Mouse (Mus musculus): ENCODE measurements around the gene Prickle3. TPM values are rescaled to one million over a fixed set of nuclear protein-coding genes. Genes with fewer than 3 reads are reported as not detected.

Gene Prickle3
- polyA plus RNA-seq, 1 experiment from 2014 or later = 1.1 TPM

DNA sequence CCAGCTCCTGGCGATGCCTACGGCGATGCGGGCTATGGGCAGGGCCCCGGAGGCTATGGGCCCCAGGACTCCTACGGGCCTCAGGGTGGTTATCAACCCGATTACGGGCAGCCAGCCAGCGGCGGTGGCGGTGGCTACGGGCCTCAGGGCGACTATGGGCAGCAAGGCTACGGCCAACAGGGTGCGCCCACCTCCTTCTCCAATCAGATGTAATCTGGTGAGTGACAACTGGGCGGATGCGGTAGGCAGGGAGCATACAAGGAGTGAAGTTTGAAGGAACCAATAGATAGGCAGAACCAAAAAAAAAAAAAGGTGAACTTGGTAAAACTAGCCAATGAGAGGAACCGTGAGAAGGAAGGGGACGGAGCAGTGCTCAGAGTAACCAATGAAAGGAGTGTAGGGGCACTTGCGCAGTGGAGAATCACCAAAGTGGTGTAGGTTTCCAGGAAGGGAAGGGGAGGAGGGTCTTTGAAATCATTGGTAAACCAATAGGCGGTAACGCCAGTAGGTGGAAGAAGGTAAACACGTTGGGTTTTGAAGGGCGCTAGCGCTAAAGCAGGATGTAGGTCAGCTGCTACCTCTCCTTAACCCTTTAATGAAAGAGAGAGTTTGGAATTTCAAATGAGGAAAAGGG, 8.3 kb upstream of the Prickle3 start:
- peaks cover 15% of the 10 kb centered on the region for H3K4me1 ChIP-seq (replicated peaks)
- H3K4me2 ChIP-seq = peak overlapping the region; percentile 72
- 15% methylated on average over 25 of the region's 25 CpGs for WGBS (ENCODE audit: insufficient replicate concordance)
- H3K9me3 ChIP-seq (replicated peaks) = no peaks in the 10 kb centered on the region
- peak overlapping the region; percentile 95 for H3K27ac ChIP-seq (replicated peaks)
- H3K4me3 ChIP-seq (replicated peaks) = peak overlapping the region; percentile 59
- ATAC-seq (ENCODE audit: insufficient read depth) = peak; percentile 98
- H3K27me3 ChIP-seq = peaks cover 8% of the 10 kb centered on the region; the same call in 1 of the 2 replicates
- H3K36me3 ChIP-seq (replicated peaks) = no peaks in the 10 kb centered on the region
- peak overlapping the region; percentile 65 for H3K9ac ChIP-seq

DNA sequence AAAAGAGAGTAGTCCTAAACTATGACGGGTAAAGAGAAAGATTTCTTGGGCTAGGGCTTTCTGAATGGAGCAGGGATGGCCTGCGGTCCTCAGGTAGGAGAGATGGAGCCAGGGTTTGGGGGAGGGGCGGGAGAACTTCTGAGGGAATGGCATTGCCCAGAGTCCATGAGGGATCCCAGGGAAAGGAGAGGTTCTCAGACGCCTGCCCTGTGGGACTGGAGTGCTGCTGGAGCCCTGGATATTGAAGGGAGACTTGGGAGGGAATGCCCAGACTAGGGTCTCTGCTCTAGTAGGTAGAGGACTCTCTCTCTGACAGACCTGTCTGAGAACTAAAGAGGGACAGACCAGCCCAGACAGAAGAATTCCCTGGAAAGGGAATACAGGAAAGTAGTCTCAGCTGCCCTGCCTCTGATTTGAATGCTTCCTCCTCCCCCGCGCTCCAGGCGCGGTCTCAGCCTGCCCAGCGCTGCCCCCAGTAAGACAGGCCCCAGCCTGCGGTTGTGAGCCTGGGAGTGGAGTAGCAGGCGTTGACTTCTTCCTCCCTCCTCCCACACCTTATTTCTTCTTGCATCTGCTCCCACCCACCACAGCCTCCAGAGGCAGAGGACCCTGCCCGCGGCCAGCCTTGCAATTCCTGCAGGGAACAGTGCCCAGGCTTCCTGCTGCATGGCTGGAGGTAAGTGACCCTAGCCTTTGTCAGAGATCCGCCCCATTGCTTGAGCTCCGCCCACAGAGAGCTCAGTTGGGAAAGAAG, 1.1 kb downstream of the Prickle3 start:
- 28% methylated on average over 15 of the region's 15 CpGs for WGBS (ENCODE audit: insufficient replicate concordance)
- ATAC-seq (ENCODE audit: insufficient read depth) = 0 out of 2 replicates have a peak, but pooled peaks have one; percentile 17
- no peak overlapping the region for H3K27ac ChIP-seq (replicated peaks)
- no peaks in the 10 kb centered on the region for H3K9me3 ChIP-seq (replicated peaks)
- no peaks in the 10 kb centered on the region for H3K27me3 ChIP-seq
- H3K4me1 ChIP-seq (replicated peaks) = no peaks in the 10 kb centered on the region; the same call in 1 of the 2 replicates
- H3K4me3 ChIP-seq (replicated peaks) = peak overlapping the region; percentile 55
- H3K9ac ChIP-seq = no peak overlapping the region
- no peaks in the 10 kb centered on the region for H3K36me3 ChIP-seq (replicated peaks)
- peak overlapping the region; percentile 61 for H3K4me2 ChIP-seq

DNA sequence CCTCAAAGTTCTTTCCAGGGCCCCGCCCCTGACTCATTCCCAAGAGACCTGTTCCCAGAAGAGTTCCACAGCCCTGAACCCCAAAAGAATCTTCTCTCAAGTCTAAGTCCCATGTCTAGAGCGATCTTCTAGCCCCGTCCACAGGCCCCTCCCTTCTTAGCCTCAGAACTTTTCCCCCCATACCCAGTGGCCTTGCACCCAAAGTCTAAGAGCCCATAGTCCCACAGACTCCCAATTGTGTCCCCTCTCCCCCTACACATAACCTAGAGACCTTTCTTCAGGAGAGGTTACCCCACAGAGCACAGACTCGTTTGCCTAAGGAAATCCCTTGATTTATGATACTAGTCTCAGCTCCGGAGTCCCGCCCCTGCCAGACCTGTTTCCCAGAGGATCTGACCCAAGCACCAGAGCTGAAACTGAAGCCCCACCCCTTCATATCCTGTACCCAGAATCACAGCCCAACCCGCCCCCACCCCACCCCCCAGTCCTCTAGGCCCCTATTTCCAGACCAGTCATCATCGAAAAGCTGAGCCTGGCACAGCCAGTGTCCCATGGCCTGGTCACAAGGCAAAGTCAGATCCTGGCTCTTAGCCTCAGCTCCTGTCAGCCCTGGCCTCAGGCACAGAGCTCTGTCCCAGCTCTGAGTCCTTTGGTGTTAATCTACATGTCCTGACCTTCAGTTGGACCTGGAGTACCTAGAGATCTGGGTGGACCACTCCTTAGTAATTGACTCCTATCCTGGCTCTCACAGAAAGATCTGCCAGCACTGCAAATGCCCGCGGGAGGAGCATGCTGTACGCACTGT, 1.9 kb downstream of the Prickle3 start:
- no peak for ATAC-seq (ENCODE audit: insufficient read depth)
- no peak overlapping the region for H3K9ac ChIP-seq
- H3K27ac ChIP-seq (replicated peaks) = no peak overlapping the region
- no peaks in the 10 kb centered on the region for H3K36me3 ChIP-seq (replicated peaks)
- H3K9me3 ChIP-seq (replicated peaks) = no peaks in the 10 kb centered on the region
- peak overlapping the region; percentile 61 for H3K4me2 ChIP-seq
- no peak overlapping the region for H3K4me3 ChIP-seq (replicated peaks)
- no peaks in the 10 kb centered on the region; the same call in 1 of the 2 replicates for H3K4me1 ChIP-seq (replicated peaks)
- no peaks in the 10 kb centered on the region for H3K27me3 ChIP-seq
- WGBS (ENCODE audit: insufficient replicate concordance) = 53% methylated on average over 11 of the region's 11 CpGs

DNA sequence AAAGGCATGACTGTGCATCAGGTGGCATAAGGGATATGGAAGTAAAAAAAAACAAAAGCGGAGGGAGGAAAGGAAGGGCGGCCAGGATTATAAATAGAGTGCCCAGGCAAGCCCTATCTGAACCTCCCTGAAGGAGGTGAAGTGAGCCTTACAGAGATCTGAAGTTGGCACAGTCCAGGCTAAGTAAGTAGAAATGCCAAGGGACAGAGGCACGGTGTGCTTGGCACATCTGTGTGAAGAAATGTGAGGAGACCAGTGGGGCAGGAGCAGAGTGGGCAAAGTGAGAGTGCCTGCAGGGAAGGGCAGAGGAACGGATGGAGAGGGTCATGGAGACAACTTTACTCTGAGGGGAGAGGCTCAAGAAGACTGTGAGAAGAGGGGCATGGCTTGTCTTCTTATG, 4.0 kb downstream of the Prickle3 start:
- no peak overlapping the region for H3K9ac ChIP-seq
- H3K4me1 ChIP-seq (replicated peaks) = no peaks in the 10 kb centered on the region; the same call in 1 of the 2 replicates
- no peak for ATAC-seq (ENCODE audit: insufficient read depth)
- no peak overlapping the region for H3K27ac ChIP-seq (replicated peaks)
- no peak overlapping the region for H3K4me2 ChIP-seq
- H3K9me3 ChIP-seq (replicated peaks) = no peaks in the 10 kb centered on the region
- 65% methylated on average over 4 of the region's 4 CpGs for WGBS (ENCODE audit: insufficient replicate concordance)
- H3K4me3 ChIP-seq (replicated peaks) = no peak overlapping the region
- H3K27me3 ChIP-seq = no peaks in the 10 kb centered on the region
- H3K36me3 ChIP-seq (replicated peaks) = no peaks in the 10 kb centered on the region

DNA sequence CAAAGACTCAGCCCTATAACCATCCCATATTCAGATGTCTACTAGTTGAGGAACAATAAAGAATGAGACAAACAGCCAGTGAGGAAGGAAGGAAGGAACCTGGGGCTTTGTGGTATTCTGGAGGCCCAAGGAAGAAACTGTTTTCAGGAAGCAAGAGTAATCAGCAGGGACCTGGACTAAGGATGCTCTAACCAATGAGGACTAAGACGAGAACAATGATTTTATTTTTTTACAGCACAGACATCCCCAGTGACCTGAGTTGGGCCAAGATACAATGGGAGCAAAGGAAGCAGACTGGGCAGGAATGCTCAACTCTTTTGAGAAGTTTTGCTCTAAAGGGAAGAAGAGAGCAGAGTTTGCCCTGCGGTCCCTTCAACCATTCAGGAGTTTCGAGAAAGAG, 5.9 kb downstream of the Prickle3 start:
- no peaks in the 10 kb centered on the region for H3K9me3 ChIP-seq (replicated peaks)
- no peak overlapping the region for H3K9ac ChIP-seq
- H3K4me3 ChIP-seq (replicated peaks) = no peak overlapping the region
- H3K27me3 ChIP-seq = no peaks in the 10 kb centered on the region
- WGBS (ENCODE audit: insufficient replicate concordance) = 39% methylated on average over 3 of the region's 3 CpGs
- ATAC-seq (ENCODE audit: insufficient read depth) = no peak
- H3K27ac ChIP-seq (replicated peaks) = no peak overlapping the region
- H3K36me3 ChIP-seq (replicated peaks) = no peaks in the 10 kb centered on the region
- H3K4me2 ChIP-seq = no peak overlapping the region
- no peaks in the 10 kb centered on the region; the same call in 1 of the 2 replicates for H3K4me1 ChIP-seq (replicated peaks)

DNA sequence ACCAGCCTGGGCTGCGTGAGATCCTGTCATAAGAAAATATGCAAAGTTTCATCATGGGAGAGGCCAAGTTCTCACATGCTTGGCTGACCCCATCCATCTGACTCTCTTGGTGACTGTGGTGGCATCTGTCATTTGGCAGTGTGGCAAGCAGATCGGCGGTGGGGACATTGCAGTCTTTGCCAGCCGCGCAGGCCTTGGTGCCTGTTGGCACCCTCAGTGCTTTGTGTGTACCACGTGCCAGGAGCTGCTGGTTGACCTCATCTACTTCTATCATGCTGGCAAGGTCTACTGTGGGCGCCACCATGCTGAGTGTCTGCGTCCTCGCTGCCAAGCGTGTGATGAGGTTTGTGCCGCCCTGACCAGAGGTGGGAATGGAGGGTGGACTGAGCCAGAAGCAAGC, 7.7 kb downstream of the Prickle3 start:
- no peak overlapping the region for H3K4me2 ChIP-seq
- H3K9ac ChIP-seq = no peak overlapping the region
- peaks cover 2% of the 10 kb centered on the region; the same call in 1 of the 2 replicates for H3K4me1 ChIP-seq (replicated peaks)
- H3K36me3 ChIP-seq (replicated peaks) = no peaks in the 10 kb centered on the region
- H3K4me3 ChIP-seq (replicated peaks) = no peak overlapping the region
- H3K27ac ChIP-seq (replicated peaks) = no peak overlapping the region
- whole genome bisulfite sequencing (ENCODE audit: insufficient replicate concordance) = 76% methylated on average over 11 of the region's 11 CpGs
- no peaks in the 10 kb centered on the region for H3K9me3 ChIP-seq (replicated peaks)
- no peaks in the 10 kb centered on the region for H3K27me3 ChIP-seq
- no peak for ATAC-seq (ENCODE audit: insufficient read depth)

DNA sequence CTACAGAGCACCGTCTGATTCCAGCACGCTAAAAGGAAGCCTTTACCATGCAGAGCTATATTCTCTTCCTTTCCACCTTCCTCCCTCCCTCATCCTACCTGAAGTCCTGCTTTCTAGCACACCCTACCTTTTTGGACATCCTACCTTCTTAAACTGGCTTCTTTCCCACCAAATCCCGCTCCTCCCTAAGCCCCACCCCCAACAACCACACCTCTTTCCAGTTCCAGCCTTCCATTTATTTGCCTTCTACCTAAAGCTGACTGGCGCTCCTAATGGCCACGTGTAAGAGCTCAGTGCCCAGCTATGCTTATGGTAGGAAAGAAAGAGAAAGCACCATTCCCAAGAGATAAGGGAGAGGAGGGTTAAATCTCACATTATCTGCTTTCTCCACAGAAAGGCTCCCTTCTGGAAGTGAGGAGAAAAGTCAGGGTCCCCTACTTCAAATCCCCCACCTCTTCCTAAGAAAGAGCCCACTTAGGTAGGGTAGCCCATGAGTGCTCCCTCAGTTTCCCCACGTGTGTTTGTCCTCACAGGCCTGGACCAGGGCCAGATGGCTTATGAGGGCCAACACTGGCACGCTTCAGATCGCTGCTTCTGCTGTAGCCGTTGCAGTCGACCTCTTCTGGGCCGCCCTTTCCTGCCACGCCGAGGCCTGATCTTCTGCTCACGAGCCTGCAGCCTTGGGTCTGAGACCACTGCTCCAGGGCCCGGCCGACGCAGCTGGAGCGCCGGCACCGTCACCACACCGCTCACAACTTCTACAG, 8.9 kb downstream of the Prickle3 start:
- peaks cover 13% of the 10 kb centered on the region for H3K4me1 ChIP-seq (replicated peaks)
- no peaks in the 10 kb centered on the region for H3K36me3 ChIP-seq (replicated peaks)
- no peak overlapping the region for H3K27ac ChIP-seq (replicated peaks)
- no peak overlapping the region for H3K4me2 ChIP-seq
- H3K4me3 ChIP-seq (replicated peaks) = no peak overlapping the region
- WGBS (ENCODE audit: insufficient replicate concordance) = 66% methylated on average over 21 of the region's 21 CpGs
- ATAC-seq (ENCODE audit: insufficient read depth) = no peak
- no peaks in the 10 kb centered on the region for H3K27me3 ChIP-seq
- H3K9ac ChIP-seq = no peak overlapping the region
- H3K9me3 ChIP-seq (replicated peaks) = no peaks in the 10 kb centered on the region

DNA sequence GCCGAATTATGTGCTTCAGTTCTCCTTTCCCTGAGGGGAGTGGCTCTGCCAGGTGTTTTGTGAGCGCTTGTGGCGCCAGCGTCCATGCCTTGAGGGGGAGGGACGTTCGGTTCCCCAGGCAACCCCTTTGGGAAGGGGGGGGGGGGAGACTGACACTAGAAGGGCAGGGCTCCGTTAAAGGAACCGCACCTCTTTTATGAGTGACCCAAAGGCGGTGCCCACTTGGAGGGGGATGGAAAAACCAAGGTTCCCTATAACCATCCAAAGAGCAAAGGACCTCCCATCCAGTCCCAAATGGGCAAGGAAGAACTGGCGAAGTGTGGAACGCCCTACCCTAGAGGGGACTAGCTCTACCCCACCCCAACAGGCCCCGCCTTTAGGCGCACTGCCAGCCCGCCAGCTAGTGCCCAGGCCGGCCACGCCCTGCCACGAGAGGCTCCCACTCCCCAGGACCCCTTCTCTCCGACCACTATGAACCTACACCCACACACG, 13.4 kb downstream of the Prickle3 start:
- H3K27ac ChIP-seq (replicated peaks) = peak overlapping the region; percentile 41
- H3K9me3 ChIP-seq (replicated peaks) = no peaks in the 10 kb centered on the region
- WGBS (ENCODE audit: insufficient replicate concordance) = 11% methylated on average over 19 of the region's 19 CpGs
- peak; percentile 64 for ATAC-seq (ENCODE audit: insufficient read depth)
- H3K27me3 ChIP-seq = 0 out of 2 replicates have a peak, but pooled peaks cover 4% of the 10 kb centered on the region
- H3K4me3 ChIP-seq (replicated peaks) = peak overlapping the region; percentile 54
- H3K4me2 ChIP-seq = peak overlapping the region; percentile 69
- peak overlapping the region; percentile 27; the same call in 1 of the 2 replicates for H3K9ac ChIP-seq
- peaks cover 34% of the 10 kb centered on the region for H3K4me1 ChIP-seq (replicated peaks)
- no peaks in the 10 kb centered on the region for H3K36me3 ChIP-seq (replicated peaks)

DNA sequence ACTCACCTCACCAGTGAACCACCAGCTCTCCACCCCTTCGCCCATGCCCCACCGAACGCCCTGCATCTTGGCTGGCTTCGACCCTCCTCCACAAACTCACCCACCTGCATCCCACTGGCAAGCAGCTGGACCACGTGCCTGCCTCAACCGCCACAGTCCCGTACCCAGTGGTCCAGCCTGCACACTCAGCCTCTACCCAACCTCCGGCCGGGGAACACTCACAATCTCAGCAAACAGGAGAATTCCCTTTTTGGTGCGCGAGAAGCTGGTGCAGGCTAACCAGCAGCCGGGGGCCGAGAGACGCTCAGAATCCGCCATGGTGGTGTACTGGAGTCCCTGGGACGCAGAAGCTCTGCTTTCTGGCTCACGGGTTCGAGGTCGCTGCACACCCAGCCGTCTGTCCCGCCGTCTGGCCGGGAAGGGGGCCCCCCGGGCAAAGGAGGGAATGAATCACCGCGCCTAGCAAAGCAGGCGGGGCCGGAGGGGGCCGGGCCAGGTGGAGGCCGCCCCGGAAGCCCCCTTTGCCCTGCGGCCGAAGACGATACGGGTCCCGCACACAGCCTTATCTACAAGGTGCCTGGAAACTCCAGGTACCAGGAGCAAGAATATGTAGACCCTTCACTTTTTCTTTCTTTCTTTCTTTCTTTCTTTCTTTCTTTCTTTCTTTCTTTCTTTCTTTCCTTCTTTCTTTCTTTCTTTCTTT, 14.0 kb downstream of the Prickle3 start, which contains the start of gene Plp2:
Gene Plp2, minus strand, starts transcription at position 470 of the 703 bp plus-strand sequence.
- 0 out of 2 replicates have a peak, but pooled peaks cover 4% of the 10 kb centered on the region for H3K27me3 ChIP-seq
- WGBS (ENCODE audit: insufficient replicate concordance) = 16% methylated on average over 36 of the region's 36 CpGs
- peak within 1 kb of the TSS; percentile 69 for H3K4me2 ChIP-seq

DNA sequence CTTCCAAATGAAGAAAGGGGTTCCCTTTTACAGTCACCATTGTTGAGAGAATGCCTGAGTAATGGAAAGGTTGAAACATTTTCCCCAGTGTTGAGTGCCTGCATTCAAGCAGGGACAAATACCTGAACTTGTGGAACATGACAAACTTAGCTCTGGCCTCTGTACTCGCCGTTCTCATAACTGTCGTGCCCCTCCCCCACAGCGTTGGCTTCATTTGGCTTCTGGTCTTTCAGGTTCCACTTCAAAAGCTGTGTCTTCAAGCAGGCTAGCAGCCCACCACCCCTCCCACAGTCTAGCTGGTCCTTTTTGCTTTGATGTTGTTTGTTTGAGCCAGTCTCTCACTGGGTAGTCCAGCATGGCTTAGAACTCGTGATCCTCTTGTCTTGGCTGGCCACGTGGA, 15.7 kb downstream of the Prickle3 start:
- no peak overlapping the region for H3K4me2 ChIP-seq
- H3K27me3 ChIP-seq = 0 out of 2 replicates have a peak, but pooled peaks cover 4% of the 10 kb centered on the region
- no peak overlapping the region for H3K4me3 ChIP-seq (replicated peaks)
- 34% methylated on average over 6 of the region's 6 CpGs for WGBS (ENCODE audit: insufficient replicate concordance)
- no peaks in the 10 kb centered on the region for H3K36me3 ChIP-seq (replicated peaks)
- no peak overlapping the region for H3K27ac ChIP-seq (replicated peaks)
- peaks cover 34% of the 10 kb centered on the region for H3K4me1 ChIP-seq (replicated peaks)
- H3K9ac ChIP-seq = no peak overlapping the region
- H3K9me3 ChIP-seq (replicated peaks) = no peaks in the 10 kb centered on the region
- ATAC-seq (ENCODE audit: insufficient read depth) = no peak

More for the DNA sequence above, 14.0 kb downstream of the Prickle3 start, which contains the start of gene Plp2:
- Histone ChIP-seq H3K9me3 (replicated peaks) (no peaks in the 10 kb centered on the region), H3K4me3 (replicated peaks) (peak within 1 kb of the TSS; percentile 54), H3K27ac (replicated peaks) (peak within 1 kb of the TSS; percentile 41), H3K9ac (peak within 1 kb of the TSS; percentile 27; the same call in 1 of the 2 replicates), H3K4me1 (replicated peaks) (peaks cover 34% of the 10 kb centered on the region), H3K36me3 (replicated peaks) (no peaks in the 10 kb centered on the region)
- ATAC-seq (ENCODE audit: insufficient read depth) = peak; percentile 38

Measured in liver, embryonic 15.5 days (tissue).